Mouse (Mus musculus) hindbrain, embryonic 16.5 days (tissue): ENCODE measurements around the gene Setd3. TPM values are rescaled to one million over a fixed set of nuclear protein-coding genes. Genes with fewer than 3 reads are reported as not detected.

Experiments
- ATAC-seq: fragments of 200-750 bp; cut with Nextera tagmentation; 2 replicates; pipeline ENCODE4 v1.8.0; 2017; ENCODE audit warnings: moderate TSS enrichment, moderate library complexity
- H3K27ac ChIP-seq: fragments of 300-500 bp; sonication (generic); 2 replicates; pipeline ENCODE4 v1.5.1; 2014; ENCODE audit warnings: low read depth, mild to moderate bottlenecking, control low read depth, low read length, moderate library complexity
- H3K27me3 ChIP-seq: fragments of 300-500 bp; sonication (generic); replicated peaks from 2 replicates; pipeline ENCODE4 v1.6.1; 2014; ENCODE audit warnings: low read length; ENCODE audit not compliant: control insufficient read depth, insufficient read depth
- H3K36me3 ChIP-seq: fragments of 300-500 bp; sonication (generic); 2 replicates; pipeline ENCODE4 v1.6.1; 2014; ENCODE audit warnings: mild to moderate bottlenecking, low read length, moderate library complexity, mixed read lengths; ENCODE audit not compliant: control insufficient read depth, insufficient read depth
- H3K4me1 ChIP-seq: fragments of 300-500 bp; sonication (generic); 2 replicates; pipeline ENCODE4 v1.6.1; 2014; ENCODE audit warnings: low read depth, low read length; ENCODE audit not compliant: control insufficient read depth, insufficient read depth
- H3K4me2 ChIP-seq: fragments of 300-500 bp; sonication (generic); 2 replicates; pipeline ENCODE4 v1.6.1; 2014; ENCODE audit warnings: mild to moderate bottlenecking, low read length, control low read depth, moderate library complexity
- H3K4me3 ChIP-seq: fragments of 300-500 bp; sonication (generic); 2 replicates; pipeline ENCODE4 v1.5.1; 2014; ENCODE audit warnings: mild to moderate bottlenecking, low read length, control low read depth, moderate library complexity
- H3K9ac ChIP-seq: fragments of 300-500 bp; sonication (generic); 2 replicates; pipeline ENCODE4 v1.6.1; 2014; ENCODE audit warnings: low read depth, mild to moderate bottlenecking, control low read depth, low read length, moderate library complexity
- H3K9me3 ChIP-seq: fragments of 300-500 bp; sonication (generic); 2 replicates; pipeline ENCODE4 v1.6.1; 2014; ENCODE audit warnings: mild to moderate bottlenecking, low read length, moderate library complexity; ENCODE audit not compliant: control insufficient read depth
- WGBS: fragments of 180-500 bp; shearing (Covaris S2); extraction: QIAGEN DNeasy Blood & Tissue Kit; methylation state at CpG from one replicate; pipeline ENCODE4 v1.1.7; 2014; 5-methylcytosine and 5-hydroxymethylcytosine counted together
- polyA plus RNA-seq: library from polyadenylated mRNA; unstranded; fragments of >200 nt; fragmentation: Nextera tagmentation; extraction: Ambion mirVana; gene quantifications from 2 replicates; pipeline ENCODE4 v1.2.1, GENCODE M21; 2015

Setd3 gene
- polyA plus RNA-seq, 1 experiment from 2014 or later = 93.6 TPM

DNA sequence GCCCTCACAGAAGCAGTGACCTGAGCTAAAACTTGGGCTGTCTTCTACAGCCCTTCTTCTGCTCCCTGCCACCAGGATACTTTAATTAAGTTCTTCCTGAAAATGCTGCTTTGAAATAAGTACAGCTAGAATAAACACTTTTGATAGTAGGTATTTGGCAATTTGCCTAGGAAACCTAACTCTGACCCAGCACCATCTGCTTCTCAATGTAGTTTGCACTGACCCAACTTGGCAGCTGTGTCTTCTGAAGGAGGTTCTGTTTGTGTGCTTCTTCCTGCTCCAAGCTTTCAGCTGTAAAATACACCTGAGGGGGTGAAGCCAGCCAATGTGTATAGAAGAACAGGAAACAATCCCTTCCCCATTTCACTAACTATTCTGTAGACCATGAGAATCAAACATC, 7.8 kb downstream of the Setd3 start:
- no peaks in the 10 kb centered on the region for H3K27me3 ChIP-seq
- no peak overlapping the region for H3K9ac ChIP-seq
- H3K4me2 ChIP-seq = no peak overlapping the region
- ATAC-seq = no peak
- no peaks in the 10 kb centered on the region for H3K9me3 ChIP-seq
- H3K36me3 ChIP-seq = no peaks in the 10 kb centered on the region
- peaks cover 5% of the 10 kb centered on the region for H3K4me1 ChIP-seq
- H3K4me3 ChIP-seq = no peak overlapping the region
- H3K27ac ChIP-seq = no peak overlapping the region

DNA sequence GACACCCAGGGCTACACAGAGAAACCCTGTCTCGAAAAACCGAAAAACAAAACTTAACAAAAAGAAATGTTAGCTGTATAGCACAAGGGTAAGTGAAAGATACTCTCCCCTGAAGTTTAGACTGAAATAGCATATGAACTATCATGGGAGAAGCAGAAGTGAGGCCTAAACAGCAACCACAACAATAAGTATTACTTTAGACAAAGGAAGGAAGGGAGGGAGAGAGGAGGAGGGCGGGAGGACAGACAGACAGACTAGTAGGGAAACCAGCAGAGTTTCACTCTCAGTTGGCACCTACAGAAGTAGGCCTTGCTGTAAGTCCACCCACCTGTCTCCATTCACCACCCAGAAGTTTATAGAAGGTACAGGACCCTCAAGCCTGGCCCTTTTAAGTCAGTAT, 8.6 kb downstream of the Setd3 start:
- no peak for ATAC-seq
- Histone ChIP-seq H3K4me2 (no peak overlapping the region), H3K9me3 (no peaks in the 10 kb centered on the region), H3K4me1 (peaks cover 3% of the 10 kb centered on the region; the same call in 1 of the 2 replicates), H3K36me3 (no peaks in the 10 kb centered on the region), H3K27me3 (no peaks in the 10 kb centered on the region), H3K27ac (no peak overlapping the region), H3K9ac (no peak overlapping the region), H3K4me3 (no peak overlapping the region)
- 91% methylated on average over 3 of the region's 3 CpGs for WGBS

DNA sequence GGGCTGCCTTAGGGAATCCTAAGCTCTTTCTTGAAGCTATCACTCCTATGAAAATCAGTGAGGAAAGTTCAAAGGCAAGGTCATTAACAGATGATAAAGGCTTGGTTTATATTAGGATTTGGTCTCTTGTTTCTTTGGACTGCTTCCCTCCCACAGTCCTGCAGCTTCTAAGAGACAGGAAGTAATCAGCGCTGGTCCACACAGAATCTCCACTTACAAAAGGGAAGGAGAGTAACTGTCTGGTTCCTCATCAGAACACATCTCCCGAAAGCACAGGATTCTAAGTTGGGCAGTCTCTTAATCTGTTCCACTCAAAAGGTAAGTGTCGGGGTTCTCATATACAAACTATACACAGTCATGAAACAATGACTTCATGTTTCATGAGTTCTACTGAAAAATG, 10.2 kb downstream of the Setd3 start:
- H3K27ac ChIP-seq = no peak overlapping the region
- WGBS = 85% methylated on average over 3 of the region's 3 CpGs
- no peak overlapping the region for H3K9ac ChIP-seq
- peaks cover 3% of the 10 kb centered on the region; the same call in 1 of the 2 replicates for H3K4me1 ChIP-seq
- no peak overlapping the region for H3K4me2 ChIP-seq
- H3K36me3 ChIP-seq = no peaks in the 10 kb centered on the region
- H3K9me3 ChIP-seq = no peaks in the 10 kb centered on the region
- no peaks in the 10 kb centered on the region for H3K27me3 ChIP-seq
- no peak overlapping the region for H3K4me3 ChIP-seq
- ATAC-seq = no peak

DNA sequence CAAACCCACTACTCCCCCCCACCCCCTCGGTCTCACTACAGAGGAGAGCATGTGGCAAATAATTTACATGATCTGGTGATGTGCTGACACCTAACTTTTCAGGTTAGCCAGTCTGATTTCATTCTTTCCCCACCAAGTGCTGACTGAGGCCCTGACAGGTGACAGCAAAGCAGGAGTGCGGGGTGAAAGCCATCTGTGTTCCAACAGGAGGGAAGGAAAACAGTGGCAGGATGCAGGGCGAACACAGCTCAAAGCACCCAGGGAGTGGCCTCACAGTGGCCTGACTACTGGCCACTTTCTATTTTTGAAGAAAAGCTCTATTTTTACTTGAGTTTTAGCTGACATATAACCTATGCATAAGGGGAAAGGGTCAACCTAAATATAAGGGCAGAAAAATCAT, 15.4 kb downstream of the Setd3 start:
- Histone ChIP-seq H3K4me1 (no peaks in the 10 kb centered on the region), H3K36me3 (no peaks in the 10 kb centered on the region), H3K9ac (no peak overlapping the region), H3K27ac (no peak overlapping the region), H3K4me2 (no peak overlapping the region), H3K9me3 (no peaks in the 10 kb centered on the region), H3K27me3 (no peaks in the 10 kb centered on the region), H3K4me3 (no peak overlapping the region)
- 80% methylated on average over 3 of the region's 3 CpGs for WGBS
- no peak for ATAC-seq

DNA sequence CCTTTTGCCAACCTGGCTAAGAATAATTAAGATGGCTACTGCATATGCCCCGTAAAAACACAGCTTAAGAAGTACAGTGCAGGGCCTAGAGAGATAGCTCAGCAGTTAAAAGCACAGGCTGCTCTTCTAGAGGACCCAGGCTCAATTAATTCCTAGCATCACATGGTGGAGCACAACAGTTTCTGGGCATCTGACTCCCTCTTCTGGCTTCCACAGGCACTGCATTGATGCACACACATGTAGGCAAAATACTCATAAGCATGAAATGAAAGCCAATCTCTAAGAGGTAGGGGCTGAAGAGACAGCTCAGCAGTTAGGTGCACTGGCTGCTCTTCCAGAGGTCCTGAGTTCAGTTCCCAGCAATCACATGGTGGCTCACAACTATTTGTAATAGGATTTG, 17.1 kb downstream of the Setd3 start:
- H3K36me3 ChIP-seq = no peaks in the 10 kb centered on the region
- H3K4me3 ChIP-seq = no peak overlapping the region
- H3K27me3 ChIP-seq = no peaks in the 10 kb centered on the region
- no peak overlapping the region for H3K4me2 ChIP-seq
- H3K9ac ChIP-seq = no peak overlapping the region
- WGBS = 92% methylated on average over 1 of the region's 1 CpGs
- ATAC-seq = no peak
- no peaks in the 10 kb centered on the region for H3K4me1 ChIP-seq
- H3K27ac ChIP-seq = no peak overlapping the region
- H3K9me3 ChIP-seq = no peaks in the 10 kb centered on the region

DNA sequence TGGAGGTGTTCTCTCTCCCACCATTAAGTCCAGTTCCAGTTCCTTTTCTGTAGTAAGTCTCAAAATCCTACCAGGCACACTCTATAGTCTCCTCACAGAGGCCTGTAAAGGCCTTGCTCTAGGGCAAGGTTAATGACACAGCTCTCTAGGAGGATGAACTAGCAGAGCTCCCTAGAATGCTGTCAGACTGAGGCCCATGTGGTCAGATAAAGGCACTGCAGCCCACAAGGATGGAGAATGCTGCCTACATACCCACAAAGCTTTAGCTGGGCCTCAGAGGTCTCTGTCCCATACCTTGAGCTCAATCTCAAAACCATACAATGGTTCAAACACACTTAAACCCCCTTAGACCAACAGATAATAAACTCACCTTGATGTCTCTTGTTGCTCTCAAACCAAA, 19.3 kb downstream of the Setd3 start:
- H3K36me3 ChIP-seq = 0 out of 2 replicates have a peak, but pooled peaks cover 2% of the 10 kb centered on the region
- no peak overlapping the region for H3K4me3 ChIP-seq
- no peak overlapping the region for H3K9ac ChIP-seq
- no peak overlapping the region for H3K27ac ChIP-seq
- no peaks in the 10 kb centered on the region for H3K27me3 ChIP-seq
- H3K4me2 ChIP-seq = no peak overlapping the region
- no peak for ATAC-seq
- no peaks in the 10 kb centered on the region for H3K9me3 ChIP-seq
- no peaks in the 10 kb centered on the region for H3K4me1 ChIP-seq

DNA sequence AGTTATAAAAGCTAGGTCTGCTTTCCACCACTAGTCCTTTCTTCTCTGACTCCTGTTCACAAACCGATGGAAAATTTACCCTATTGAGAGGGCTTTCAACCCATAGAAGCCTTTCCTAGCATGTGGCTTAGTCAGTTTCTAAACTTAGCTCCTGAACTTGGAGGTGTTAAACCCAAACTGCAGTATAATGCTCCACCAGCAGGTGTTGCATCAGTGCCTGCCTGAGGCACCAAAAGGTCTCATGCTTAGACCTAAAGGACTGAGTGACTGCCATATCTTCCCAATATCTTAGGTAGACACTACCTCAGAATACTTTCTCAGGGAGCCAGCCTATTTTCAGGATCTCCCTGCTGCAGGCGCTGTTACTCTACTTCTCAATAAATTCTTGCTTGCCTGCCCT, 26.4 kb downstream of the Setd3 start:
- no peak overlapping the region for H3K27ac ChIP-seq
- 0 out of 2 replicates have a peak, but pooled peaks cover 2% of the 10 kb centered on the region for H3K36me3 ChIP-seq
- H3K9me3 ChIP-seq = no peaks in the 10 kb centered on the region
- no peak for ATAC-seq
- 96% methylated on average over 2 of the region's 2 CpGs for WGBS
- H3K4me1 ChIP-seq = no peaks in the 10 kb centered on the region
- H3K4me2 ChIP-seq = no peak overlapping the region
- no peak overlapping the region for H3K4me3 ChIP-seq
- no peaks in the 10 kb centered on the region for H3K27me3 ChIP-seq
- H3K9ac ChIP-seq = no peak overlapping the region

DNA sequence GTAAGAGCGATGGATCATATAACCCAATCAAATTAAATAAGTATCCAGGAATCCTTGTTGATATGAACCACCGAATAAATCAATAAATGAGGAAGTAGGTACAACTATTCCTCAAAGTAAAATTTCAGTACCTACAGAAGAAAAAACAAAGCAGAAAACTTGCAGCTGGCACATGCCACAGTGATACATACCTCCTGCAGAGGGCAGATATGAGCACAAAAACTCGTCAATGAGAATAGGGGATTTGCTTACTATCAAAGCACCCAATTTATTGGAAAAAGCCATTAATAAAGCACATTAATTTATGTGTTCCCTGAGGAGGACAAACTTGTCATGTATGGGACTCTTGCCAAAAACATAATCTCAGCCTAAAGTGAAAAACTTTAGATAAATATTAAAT, 29.4 kb downstream of the Setd3 start:
- Histone ChIP-seq H3K27me3 (no peaks in the 10 kb centered on the region), H3K36me3 (no peaks in the 10 kb centered on the region), H3K4me1 (no peaks in the 10 kb centered on the region), H3K4me3 (no peak overlapping the region), H3K27ac (no peak overlapping the region), H3K4me2 (no peak overlapping the region), H3K9ac (no peak overlapping the region), H3K9me3 (no peaks in the 10 kb centered on the region)
- 78% methylated on average over 3 of the region's 3 CpGs for WGBS
- ATAC-seq = no peak

DNA sequence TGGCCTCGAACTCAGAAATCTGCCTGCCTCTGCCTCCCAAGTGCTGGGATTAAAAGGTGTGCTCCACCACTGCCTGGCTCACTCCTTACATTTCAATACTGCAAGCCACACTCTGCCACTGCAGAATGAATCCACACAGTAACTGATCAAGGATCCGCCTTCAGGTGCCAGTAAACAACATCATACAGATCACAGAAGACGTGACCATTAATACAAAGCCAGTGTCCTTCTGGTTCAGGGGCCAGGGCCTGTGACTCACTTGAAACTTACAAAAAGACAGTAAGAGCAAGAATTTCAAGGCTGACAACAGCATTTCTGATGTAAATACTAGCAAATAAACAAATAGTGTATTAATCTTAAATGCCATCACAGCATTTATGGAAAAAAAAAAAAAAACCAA, 33.9 kb downstream of the Setd3 start:
- WGBS = 97% methylated on average over 3 of the region's 3 CpGs
- no peak overlapping the region for H3K9ac ChIP-seq
- no peaks in the 10 kb centered on the region for H3K4me1 ChIP-seq

More for the DNA sequence above, 33.9 kb downstream of the Setd3 start:
- H3K4me2 ChIP-seq = no peak overlapping the region
- no peak overlapping the region for H3K27ac ChIP-seq
- ATAC-seq = no peak
- H3K36me3 ChIP-seq = no peaks in the 10 kb centered on the region; the same call in 1 of the 2 replicates
- no peak overlapping the region for H3K4me3 ChIP-seq
- no peaks in the 10 kb centered on the region for H3K9me3 ChIP-seq
- H3K27me3 ChIP-seq = no peaks in the 10 kb centered on the region
